Mouse (Mus musculus) ovary, postnatal 14 days (tissue): ENCODE results near the gene Prrx1.

Experiments
- DNase-seq: peaks from one replicate; pipeline ENCODE4 v3.0.0; 2022; ENCODE audit warnings: low spot score

Prrx1 gene

GRCm38 (mm10) chr1:163311861-163312811 lies 1.4 kb downstream of the Prrx1 start:
- peak; percentile 44 for DNase-seq

- no peak for DNase-seq
These were observed 2.3 kb downstream of the Prrx1 start for GRCm38 (mm10) chr1:163311006-163311836.

- no peak for DNase-seq
These were observed 3.3 kb downstream of the Prrx1 start for GRCm38 (mm10) chr1:163310023-163310754.

GRCm38 (mm10) chr1:163309466-163309865 lies 4.0 kb downstream of the Prrx1 start:
- no peak for DNase-seq

GRCm38 (mm10) chr1:163308631-163309030 lies 4.9 kb downstream of the Prrx1 start:
- no peak for DNase-seq

GRCm38 (mm10) chr1:163307706-163308105 lies 5.8 kb downstream of the Prrx1 start:
- DNase-seq = no peak

GRCm38 (mm10) chr1:163305956-163306355 lies 7.6 kb downstream of the Prrx1 start:
- no peak for DNase-seq

GRCm38 (mm10) chr1:163304837-163305236 lies 8.7 kb downstream of the Prrx1 start:
- no peak for DNase-seq

- DNase-seq = no peak
These were observed 11.2 kb downstream of the Prrx1 start for GRCm38 (mm10) chr1:163302292-163302691.

GRCm38 (mm10) chr1:163293152-163293551 lies 20.4 kb downstream of the Prrx1 start:
- no peak for DNase-seq

- no peak for DNase-seq
These were observed 21.6 kb downstream of the Prrx1 start for GRCm38 (mm10) chr1:163291925-163292324.

GRCm38 (mm10) chr1:163289131-163289530 lies 24.4 kb downstream of the Prrx1 start:
- no peak for DNase-seq

GRCm38 (mm10) chr1:163285539-163285938 lies 28.0 kb downstream of the Prrx1 start:
- no peak for DNase-seq

GRCm38 (mm10) chr1:163285136-163285535 lies 28.4 kb downstream of the Prrx1 start:
- no peak for DNase-seq

GRCm38 (mm10) chr1:163283980-163284635 lies 29.4 kb downstream of the Prrx1 start:
- no peak for DNase-seq

- no peak for DNase-seq
These were observed 31.9 kb downstream of the Prrx1 start for GRCm38 (mm10) chr1:163281450-163282198.

GRCm38 (mm10) chr1:163280842-163281122 lies 32.7 kb downstream of the Prrx1 start:
- DNase-seq = no peak

GRCm38 (mm10) chr1:163280097-163280841 lies 33.2 kb downstream of the Prrx1 start:
- no peak for DNase-seq

GRCm38 (mm10) chr1:163277069-163277468 lies 36.4 kb downstream of the Prrx1 start:
- no peak for DNase-seq

- DNase-seq = no peak
These were observed 38.6 kb downstream of the Prrx1 start for GRCm38 (mm10) chr1:163274919-163275318.
